Mouse (Mus musculus): Measurements from ENCODE around the gene Cyp2d12. TPM values are rescaled to one million over a fixed set of nuclear protein-coding genes. Genes with fewer than 3 reads are reported as not detected.
"Not testable (repeated sequence)": the region's sequence is repeated elsewhere in the genome, so short reads cannot be mapped to it uniquely, and the experiment has no call there.

The Cyp2d12 gene
- polyA plus RNA-seq, 1 experiment from 2014 or later, result not detected

GRCm38 (mm10) chr15:82553211-82553610 lies 1.7 kb upstream of the Cyp2d12 start:
- H3K4me3 ChIP-seq (replicated peaks); ATAC-seq (ENCODE audit: insufficient number of reproducible peaks, insufficient read depth, low FRiP score, low TSS enrichment, low read depth); H3K4me1 ChIP-seq (replicated peaks); H3K4me2 ChIP-seq; H3K9ac ChIP-seq (replicated peaks); H3K27me3 ChIP-seq; H3K36me3 ChIP-seq; H3K27ac ChIP-seq: not testable (repeated sequence)
- H3K9me3 ChIP-seq, result peaks cover 11% of the 10 kb centered on the region
- WGBS, result 93% methylated on average over 2 of the region's 2 CpGs

GRCm38 (mm10) chr15:82572856-82573255 lies 18.0 kb downstream of the Cyp2d12 start:
- no peaks in the 10 kb centered on the region for H3K9me3 ChIP-seq
- H3K4me3 ChIP-seq (replicated peaks), result no peak overlapping the region
- H3K4me2 ChIP-seq, result no peak overlapping the region
- H3K27me3 ChIP-seq, result no peaks in the 10 kb centered on the region
- no peak for ATAC-seq (ENCODE audit: insufficient number of reproducible peaks, insufficient read depth, low FRiP score, low TSS enrichment, low read depth)
- no peak overlapping the region for H3K27ac ChIP-seq
- 85% methylated on average over 1 of the region's 1 CpGs for WGBS
- H3K4me1 ChIP-seq (replicated peaks), result no peaks in the 10 kb centered on the region
- H3K36me3 ChIP-seq, result no peaks in the 10 kb centered on the region
- H3K9ac ChIP-seq (replicated peaks), result no peak overlapping the region

GRCm38 (mm10) chr15:82579071-82579470 lies 24.2 kb downstream of the Cyp2d12 start:
- Histone ChIP-seq H3K27me3 (no peaks in the 10 kb centered on the region), H3K4me3 (replicated peaks) (no peak overlapping the region), H3K4me2 (no peak overlapping the region), H3K4me1 (replicated peaks) (no peaks in the 10 kb centered on the region), H3K9ac (replicated peaks) (no peak overlapping the region), H3K27ac (no peak overlapping the region), H3K36me3 (no peaks in the 10 kb centered on the region), H3K9me3 (no peaks in the 10 kb centered on the region)
- no peak for ATAC-seq (ENCODE audit: insufficient number of reproducible peaks, insufficient read depth, low FRiP score, low TSS enrichment, low read depth)
- 60% methylated on average over 2 of the region's 2 CpGs for WGBS

- Histone ChIP-seq H3K27ac (no peak overlapping the region), H3K4me3 (replicated peaks) (no peak overlapping the region), H3K36me3 (no peaks in the 10 kb centered on the region), H3K9me3 (no peaks in the 10 kb centered on the region), H3K4me2 (no peak overlapping the region), H3K9ac (replicated peaks) (no peak overlapping the region), H3K4me1 (replicated peaks) (no peaks in the 10 kb centered on the region), H3K27me3 (no peaks in the 10 kb centered on the region)
- no peak for ATAC-seq (ENCODE audit: insufficient number of reproducible peaks, insufficient read depth, low FRiP score, low TSS enrichment, low read depth)
- WGBS, result 72% methylated on average over 9 of the region's 9 CpGs
These were observed 27.7 kb downstream of the Cyp2d12 start for GRCm38 (mm10) chr15:82582621-82583020.

Small RNA genes lying within 50 kb of the gene (microRNA-seq; reads per million reads assigned to microRNA genes)
- gene Gm27924 (not detected), gene Gm28023 (not detected)

Other genes starting within 250 kb of the Cyp2d12 start
- 33.6 and 34.1 TPM in 2 replicates for gene Naga, start 216.1 kb upstream of the Cyp2d12 start, polyA plus RNA-seq (2016; fragmentation: Nextera tagmentation; extraction: Ambion mirVana)
- 11.0 and 11.3 TPM in 2 replicates for gene Pheta2, start 216.1 kb upstream of the Cyp2d12 start, polyA plus RNA-seq (2016; fragmentation: Nextera tagmentation; extraction: Ambion mirVana)
- 204 and 226 TPM in 2 replicates for gene Smdt1, start 216.1 kb upstream of the Cyp2d12 start, polyA plus RNA-seq (2016; fragmentation: Nextera tagmentation; extraction: Ambion mirVana)
- 302 and 311 TPM in 2 replicates for gene Ndufa6, start 200.8 kb upstream of the Cyp2d12 start, polyA plus RNA-seq (2016; fragmentation: Nextera tagmentation; extraction: Ambion mirVana)
- 3.3 and 5.2 TPM in 2 replicates for gene Cyp2d22, start 174.8 kb upstream of the Cyp2d12 start, polyA plus RNA-seq (2016; fragmentation: Nextera tagmentation; extraction: Ambion mirVana)
- not detected in 2 replicates for gene Cyp2d11, start 161.1 kb upstream of the Cyp2d12 start, polyA plus RNA-seq (2016; fragmentation: Nextera tagmentation; extraction: Ambion mirVana)
- not detected in 2 replicates for gene Cyp2d10, start 147.9 kb upstream of the Cyp2d12 start, polyA plus RNA-seq (2016; fragmentation: Nextera tagmentation; extraction: Ambion mirVana)
- not detected in 2 replicates for gene Cyp2d9, start 121.6 kb upstream of the Cyp2d12 start, polyA plus RNA-seq (2016; fragmentation: Nextera tagmentation; extraction: Ambion mirVana)
- gene Cyp2d34, start 65.9 kb downstream of the Cyp2d12 start, polyA plus RNA-seq (2016; fragmentation: Nextera tagmentation; extraction: Ambion mirVana), result not detected in 2 replicates
- not detected in 2 replicates for gene Cyp2d40, start 209.1 kb downstream of the Cyp2d12 start, polyA plus RNA-seq (2016; fragmentation: Nextera tagmentation; extraction: Ambion mirVana)
- not detected in 2 replicates for gene Cyp2d26, start 239.2 kb downstream of the Cyp2d12 start, polyA plus RNA-seq (2016; fragmentation: Nextera tagmentation; extraction: Ambion mirVana)

Measured in limb, embryonic 12.5 days (tissue).